Mouse (Mus musculus) lung, postnatal 0 days (tissue): ENCODE results near the gene Tmem159.

Experiments used
- CTCF ChIP-seq: IDR thresholded peaks from 2 replicates; pipeline ENCODE4 v1.5.1; 2016; ENCODE audit warnings: antibody characterized with exemption, mild to moderate bottlenecking
- EP300 ChIP-seq: IDR thresholded peaks from 2 replicates; pipeline ENCODE4 v1.6.1; 2016; ENCODE audit warnings: antibody characterized with exemption, mild to moderate bottlenecking, control low read depth

- TF ChIP-seq CTCF (no peak), EP300 (no peak)
These were observed 22.0 kb upstream of the Tmem159 start for GRCm38 (mm10) chr7:120080177-120080576.
